9 mouse cellular contexts compared by ENCODE assay signal in genomic region chr10:39261174-39262145, GRCm38 (mm10).
DNase-seq lines count a peak whose midpoint lies in the region; ATAC-seq lines count a peak whose summit lies in the region.
"Had no signal": no experiment of that assay in that cellular context is flagged by ENCODE, and none has a peak within 500 bp of the region (broad histone marks: within the 10 kb centered on the region; RNA-seq: fewer than 3 reads in every experiment).

No protein-coding gene starts in this region.

- H3K9ac ChIP-seq in kidney, embryonic 16.5 days (replicated peaks; ENCODE audit: low read length) = no peak overlapping the region
- H3K9ac ChIP-seq in heart, embryonic 16.5 days (ENCODE audit: low read length) = no peak overlapping the region
- H3K9ac ChIP-seq in midbrain, embryonic 15.5 days = no peak overlapping the region
- H3K9ac ChIP-seq: midbrain, embryonic 12.5 days had no signal

- peaks cover 23% of the 10 kb centered on the region for H3K4me1 ChIP-seq in kidney, embryonic 16.5 days (ENCODE audit: insufficient read depth, low read length)
- H3K4me1 ChIP-seq in heart, embryonic 16.5 days (ENCODE audit: control insufficient read depth, insufficient read depth, low read length) = peaks cover 22% of the 10 kb centered on the region
- H3K4me1 ChIP-seq in midbrain, embryonic 15.5 days = peaks cover 23% of the 10 kb centered on the region

- WGBS in kidney, embryonic 16.5 days = 69% methylated on average over 8 of the region's 8 CpGs
- WGBS in heart, embryonic 16.5 days = 63% methylated on average over 8 of the region's 8 CpGs
- WGBS in midbrain, embryonic 15.5 days = 60% methylated on average over 8 of the region's 8 CpGs

- no peak overlapping the region for H3K27ac ChIP-seq in kidney, embryonic 16.5 days (ENCODE audit: low read length)
- peak overlapping the region; percentile 76 for H3K27ac ChIP-seq in heart, embryonic 16.5 days (ENCODE audit: low read length)
- 0 out of 2 replicates have a peak overlapping the region, but pooled peaks have one; percentile 1 for H3K27ac ChIP-seq in midbrain, embryonic 15.5 days
- H3K27ac ChIP-seq: midbrain, embryonic 12.5 days had no signal

- ATAC-seq in kidney, embryonic 16.5 days (ENCODE audit: low FRiP score, low TSS enrichment) = peak; percentile 29; the same call in 1 of the 2 replicates
- ATAC-seq in common myeloid progenitor, adult 5-6 weeks (replicated peaks; ENCODE audit: low read depth, poor library complexity, severe bottlenecking) = 0 out of 2 replicates have a peak, but pooled peaks have one; percentile 18
- ATAC-seq in heart, embryonic 16.5 days (replicated peaks; ENCODE audit: extremely low read depth, insufficient read depth, low FRiP score) = peak; percentile 76
- ATAC-seq in midbrain, embryonic 15.5 days (replicated peaks) = peak; percentile 32; the same call in 1 of the 2 replicates
- ATAC-seq in inflammation-experienced regulatory T-cells, adult 6 months = no peak

- H3K27me3 ChIP-seq in kidney, embryonic 16.5 days (ENCODE audit: insufficient read depth, low read length) = no peaks in the 10 kb centered on the region
- no peaks in the 10 kb centered on the region for H3K27me3 ChIP-seq in heart, embryonic 16.5 days (ENCODE audit: control insufficient read depth, insufficient read depth, low read length)
- no peaks in the 10 kb centered on the region for H3K27me3 ChIP-seq in midbrain, embryonic 15.5 days (replicated peaks)
- H3K27me3 ChIP-seq: midbrain, embryonic 12.5 days had no signal

- no peaks in the 10 kb centered on the region for H3K9me3 ChIP-seq in kidney, embryonic 16.5 days (ENCODE audit: low read length)
- no peaks in the 10 kb centered on the region for H3K9me3 ChIP-seq in heart, embryonic 16.5 days (replicated peaks; ENCODE audit: control insufficient read depth, low read length)
- H3K9me3 ChIP-seq in midbrain, embryonic 15.5 days = no peaks in the 10 kb centered on the region
- H3K9me3 ChIP-seq: midbrain, embryonic 12.5 days had no signal

- no peak for DNase-seq in kidney, adult 18-20 months
- no peak for DNase-seq in frontal cortex, postnatal 25 days (ENCODE audit: low spot score in 2 of 2)
- DNase-seq in cerebellum, postnatal 4 days (ENCODE audit: low spot score in 2 of 2) = no peak

- H3K36me3 ChIP-seq in kidney, embryonic 16.5 days (ENCODE audit: insufficient read depth, low read length) = no peaks in the 10 kb centered on the region
- no peaks in the 10 kb centered on the region for H3K36me3 ChIP-seq in heart, embryonic 16.5 days (ENCODE audit: control insufficient read depth, insufficient read depth)
- H3K36me3 ChIP-seq in midbrain, embryonic 15.5 days (replicated peaks) = no peaks in the 10 kb centered on the region
- H3K36me3 ChIP-seq: midbrain, embryonic 12.5 days had no signal

- no peak overlapping the region for H3K4me2 ChIP-seq in kidney, embryonic 16.5 days (replicated peaks; ENCODE audit: low read depth, low read length)
- H3K4me2 ChIP-seq in heart, embryonic 16.5 days (ENCODE audit: low read depth, low read length) = no peak overlapping the region
- H3K4me2 ChIP-seq in midbrain, embryonic 15.5 days = no peak overlapping the region
- H3K4me2 ChIP-seq: midbrain, embryonic 12.5 days had no signal

- no peak overlapping the region for H3K4me3 ChIP-seq in kidney, embryonic 16.5 days (ENCODE audit: low read length)
- no peak overlapping the region for H3K4me3 ChIP-seq in heart, embryonic 16.5 days (ENCODE audit: low read length)
- no peak overlapping the region for H3K4me3 ChIP-seq in midbrain, embryonic 15.5 days
- H3K4me3 ChIP-seq: midbrain, embryonic 12.5 days had no signal
